Mouse (Mus musculus) kidney, adult 2 months (tissue): ENCODE measurements around the gene Folr2. TPM values are rescaled to one million over a fixed set of nuclear protein-coding genes. Genes with fewer than 3 reads are reported as not detected.

Experiments used
- DNase-seq: peaks from one replicate; pipeline ENCODE4 v3.0.0; 2021
- H3K27ac ChIP-seq: fragments of 200-500 bp; 2 replicates; pipeline ENCODE4 v1.5.1; 2012; ENCODE audit warnings: low read depth, low read length, control low read depth, inconsistent platforms; ENCODE audit not compliant: insufficient read depth
- H3K27me3 ChIP-seq: fragments of 200-500 bp; replicated peaks from 2 replicates; pipeline ENCODE4 v1.6.1; 2012; ENCODE audit warnings: mild to moderate bottlenecking, moderate library complexity, low read length, inconsistent platforms; ENCODE audit not compliant: control insufficient read depth, insufficient read depth
- H3K36me3 ChIP-seq: fragments of 200-500 bp; 2 replicates; pipeline ENCODE4 v1.6.1; 2012; ENCODE audit warnings: mild to moderate bottlenecking, moderate library complexity, low read length, inconsistent platforms; ENCODE audit not compliant: control insufficient read depth, insufficient read depth
- H3K4me1 ChIP-seq: fragments of 200-500 bp; 2 replicates; pipeline ENCODE4 v1.6.1; 2011; ENCODE audit warnings: low read length; ENCODE audit not compliant: control insufficient read depth, insufficient read depth
- H3K4me3 ChIP-seq: fragments of 200-500 bp; 2 replicates; pipeline ENCODE4 v1.5.1; 2011; ENCODE audit warnings: mild to moderate bottlenecking, low read depth, low read length, control low read depth; ENCODE audit not compliant: insufficient read depth
- CTCF ChIP-seq: fragments of 200-500 bp; conservative IDR thresholded peaks from 2 replicates; pipeline ENCODE4 v1.5.1; 2011; ENCODE audit warnings: low read depth, mild to moderate bottlenecking, control low read depth, low read length, moderate library complexity, mixed read lengths; ENCODE audit not compliant: insufficient read depth, insufficient read length
- POLR2A ChIP-seq: fragments of 200-500 bp; IDR thresholded peaks from one replicate; pipeline ENCODE4 v1.6.1; 2011; ENCODE audit warnings: low read depth, low read length, control low read depth
- WGBS: fragments of 180-500 bp; shearing (Covaris S2); methylation state at CpG from one replicate; pipeline ENCODE4 v1.1.7; 2018; 5-methylcytosine and 5-hydroxymethylcytosine counted together
- polyA plus RNA-seq: library from polyadenylated mRNA; depleted of rRNA; stranded (reverse); fragments of >200 nt; gene quantifications from 2 replicates; pipeline ENCODE4 v1.2.3, GENCODE M21; 2012

Folr2 gene
- polyA plus RNA-seq, 1 experiment: 11.7 TPM

- no peak for TF ChIP-seq CTCF
- no peak for TF ChIP-seq POLR2A
- H3K27ac ChIP-seq: no peak overlapping the region
- H3K4me1 ChIP-seq: no peaks in the 10 kb centered on the region; the same call in 1 of the 2 replicates
- DNase-seq: peak; percentile 57
- 77% methylated on average over 6 of the region's 6 CpGs for WGBS
- H3K4me3 ChIP-seq: no peak overlapping the region
- H3K27me3 ChIP-seq: no peaks in the 10 kb centered on the region
- peaks cover 1% of the 10 kb centered on the region; the same call in 1 of the 2 replicates for H3K36me3 ChIP-seq
These were observed 4.1 kb downstream of the Folr2 start for GRCm38 (mm10) chr7:101852846-101853245.

- TF ChIP-seq POLR2A (no peak), CTCF (no peak)
- no peak for DNase-seq
- no peaks in the 10 kb centered on the region; the same call in 1 of the 2 replicates for H3K4me1 ChIP-seq
- no peaks in the 10 kb centered on the region for H3K27me3 ChIP-seq
- no peak overlapping the region for H3K4me3 ChIP-seq
- no peak overlapping the region for H3K27ac ChIP-seq
- WGBS: 58% methylated on average over 6 of the region's 6 CpGs
- H3K36me3 ChIP-seq: no peaks in the 10 kb centered on the region; the same call in 1 of the 2 replicates
These were observed 5.3 kb downstream of the Folr2 start for GRCm38 (mm10) chr7:101851689-101852088.

GRCm38 (mm10) chr7:101847934-101848333, 9.1 kb downstream of the Folr2 start:
- H3K27me3 ChIP-seq: no peaks in the 10 kb centered on the region
- no peaks in the 10 kb centered on the region for H3K36me3 ChIP-seq
- no peak overlapping the region for H3K27ac ChIP-seq
- TF ChIP-seq POLR2A (no peak), CTCF (no peak)
- H3K4me3 ChIP-seq: no peak overlapping the region
- 95% methylated on average over 1 of the region's 1 CpGs for WGBS
- no peak for DNase-seq
- H3K4me1 ChIP-seq: no peaks in the 10 kb centered on the region; the same call in 1 of the 2 replicates

GRCm38 (mm10) chr7:101844186-101844585, 12.8 kb downstream of the Folr2 start:
- WGBS: 68% methylated on average over 6 of the region's 6 CpGs
- TF ChIP-seq CTCF: no peak
- TF ChIP-seq POLR2A: no peak

GRCm38 (mm10) chr7:101837606-101838471, 19.2 kb downstream of the Folr2 start, which contains the start of gene Inppl1:
Inppl1 (minus strand) TSS chr7:101838229.
- Histone ChIP-seq H3K36me3 (no peaks in the 10 kb centered on the region), H3K27ac (peak within 1 kb of the TSS; percentile 92), H3K4me3 (peak within 1 kb of the TSS; percentile 82), H3K4me1 (peaks cover 10% of the 10 kb centered on the region; the same call in 1 of the 2 replicates), H3K27me3 (no peaks in the 10 kb centered on the region)
- peak; percentile 98 for DNase-seq
- no peak for TF ChIP-seq POLR2A
- TF ChIP-seq CTCF: 0 out of 2 replicates have a peak, but pooled peaks have one; percentile 19
- WGBS: under 1% methylated on average over 64 of the region's 64 CpGs

More at GRCm38 (mm10) chr7:101844186-101844585, 12.8 kb downstream of the Folr2 start:
- Histone ChIP-seq H3K4me1 (no peaks in the 10 kb centered on the region), H3K36me3 (no peaks in the 10 kb centered on the region), H3K4me3 (no peak overlapping the region), H3K27me3 (no peaks in the 10 kb centered on the region), H3K27ac (no peak overlapping the region)
- DNase-seq: no peak

GRCm38 (mm10) chr7:101837154-101837605, 19.8 kb downstream of the Folr2 start:
- peak; percentile 50 for DNase-seq
- under 1% methylated on average over 20 of the region's 20 CpGs for WGBS
- TF ChIP-seq POLR2A (no peak), CTCF (no peak)
- no peaks in the 10 kb centered on the region for H3K27me3 ChIP-seq
- peak overlapping the region; percentile 92 for H3K27ac ChIP-seq
- peaks cover 2% of the 10 kb centered on the region; the same call in 1 of the 2 replicates for H3K36me3 ChIP-seq
- peaks cover 10% of the 10 kb centered on the region; the same call in 1 of the 2 replicates for H3K4me1 ChIP-seq
- H3K4me3 ChIP-seq: peak overlapping the region; percentile 82
